Mouse (Mus musculus) gastrocnemius, postnatal 36 days (tissue): ENCODE measurements at regions not wholly inside any gene's neighbourhood (a gene's known extent, or its start where the extent isn't known, plus 50 kb on each side); places are given as distances from the start of the nearest gene placed in this dataset.

Source experiments
- DNase-seq, 2 experiments: peaks; one replicate each; pipeline ENCODE4 v3.0.0; 2022
- intact Hi-C: fragments of 180-260 bp; cut with DNase I; formaldehyde crosslinking; loops from one replicate; pipeline ENCODE4 v1.15.1; 2025

DNA sequence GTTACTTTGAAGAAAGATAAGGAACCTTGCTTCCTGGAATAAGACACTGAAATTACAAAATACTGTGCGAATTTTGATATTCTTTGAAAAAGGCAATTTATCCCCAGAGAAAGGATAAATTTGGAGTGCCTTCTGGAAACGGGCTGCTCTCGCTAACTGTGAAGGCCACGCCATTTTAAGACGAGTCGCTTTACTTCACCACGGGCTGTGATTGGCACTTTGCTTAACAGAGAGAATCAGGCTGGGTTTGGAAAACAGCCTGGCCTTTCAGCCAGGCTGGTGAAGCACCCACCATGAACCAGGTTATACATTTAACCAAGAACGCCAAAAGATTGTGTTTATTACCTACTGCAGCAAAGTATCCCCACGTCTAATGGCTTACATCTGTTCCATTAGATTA, 132.7 kb downstream of the Gm9817 start:
- intact Hi-C loops: no loop called here
- no peak for DNase-seq

DNA sequence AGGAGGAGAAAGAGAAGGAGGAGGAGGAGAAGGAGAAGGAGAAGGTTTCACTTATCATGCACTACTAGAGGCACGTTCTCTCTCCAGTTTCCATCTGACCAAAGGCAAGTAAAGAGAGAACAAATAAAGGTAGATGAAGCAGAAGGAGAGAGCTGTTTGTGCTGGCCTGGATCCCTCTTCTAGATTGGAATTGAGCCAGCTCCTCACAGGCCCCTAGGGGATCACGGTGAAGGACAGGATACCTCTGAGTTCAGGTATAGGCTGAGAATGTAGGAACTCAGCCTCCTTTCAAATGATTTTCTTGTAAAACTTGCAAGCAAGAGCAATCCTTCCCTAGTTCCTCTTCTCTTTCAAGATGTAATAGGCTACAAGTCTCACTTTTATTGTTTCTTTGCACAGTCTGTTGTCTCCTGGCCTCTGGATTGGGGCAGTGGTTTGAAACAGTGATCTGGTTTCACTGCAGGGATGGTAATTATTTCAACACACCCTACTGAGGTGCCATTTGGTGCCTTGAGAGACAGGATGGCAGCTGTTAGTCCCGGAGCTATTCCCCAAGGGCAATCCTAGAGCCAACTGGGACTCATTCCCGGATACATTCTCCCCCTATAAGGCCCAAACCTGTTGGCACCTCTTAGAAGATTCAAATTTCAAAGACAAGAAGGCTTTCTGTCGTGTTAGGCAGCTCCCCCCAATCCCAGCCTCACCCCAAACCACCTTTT, 134.8 kb downstream of the Gm9817 start:
- intact Hi-C loops: no loop called here
- no peak for DNase-seq

DNA sequence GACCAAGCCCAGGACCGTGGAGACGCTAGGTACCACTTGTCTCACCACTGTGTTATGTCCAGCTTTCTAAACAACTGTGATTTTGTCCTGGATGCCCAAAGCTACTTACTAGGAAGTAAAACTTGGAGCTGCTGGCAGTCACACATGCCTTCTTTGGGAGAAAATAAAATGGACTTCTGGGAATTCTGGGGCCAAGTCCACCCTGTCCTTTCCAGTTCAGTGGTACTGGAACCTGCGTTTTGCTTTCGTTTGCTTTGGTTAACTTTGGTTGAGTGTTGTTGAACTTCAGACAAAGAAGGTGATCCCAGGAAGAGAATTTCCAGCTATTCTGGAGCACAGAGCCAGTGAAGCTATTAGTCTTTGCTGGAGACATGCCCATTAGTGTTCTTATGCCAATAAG, 139.8 kb downstream of the Gm9817 start:
- no peak for DNase-seq
- intact Hi-C loops: no loop called here

DNA sequence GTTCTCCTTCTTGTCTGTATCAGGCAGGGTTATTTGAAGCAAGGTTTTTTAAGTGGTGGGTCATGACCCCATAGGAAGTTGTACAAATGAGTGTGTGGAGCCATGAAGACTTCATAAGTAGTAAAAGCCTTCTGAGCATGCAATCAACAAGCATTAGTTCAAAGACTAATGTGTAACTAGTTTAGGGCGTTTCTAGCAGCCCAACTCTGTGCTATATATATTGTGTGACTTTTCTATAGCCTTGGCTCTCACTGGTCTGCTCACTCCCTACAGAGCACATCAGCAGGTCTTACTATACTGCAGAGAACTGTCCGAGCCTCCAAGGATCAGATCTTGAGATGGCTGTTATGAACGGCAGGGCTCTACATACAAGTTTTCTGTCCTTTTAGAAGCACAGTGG, 141.2 kb downstream of the Gm9817 start:
- intact Hi-C loops: loop anchor here (5.0 kb wide), 1 partner anchor 223 kb away; no protein-coding TSS in a partner anchor
- DNase-seq: no peak

DNA sequence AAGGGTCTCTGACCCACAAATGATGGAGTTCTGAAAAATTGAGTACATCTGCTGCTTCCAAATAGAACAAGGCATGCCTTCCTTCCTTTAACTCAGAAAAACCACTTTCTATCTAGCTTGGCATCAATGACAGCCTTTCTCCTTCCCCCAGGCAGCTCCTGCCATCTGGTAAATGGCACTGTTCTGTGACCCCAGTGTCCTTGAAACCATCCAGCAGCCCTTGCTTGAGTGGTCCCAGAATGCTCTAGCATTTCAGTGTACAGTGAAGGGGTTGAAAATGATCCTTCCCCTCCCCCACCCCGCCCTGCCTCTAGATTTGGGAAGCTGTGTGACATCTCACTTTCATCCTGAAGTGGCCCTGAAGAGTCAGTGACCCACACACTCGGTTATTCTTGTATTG, 152.3 kb downstream of the Gm9817 start:
- intact Hi-C loops: no loop called here
- no peak for DNase-seq

DNA sequence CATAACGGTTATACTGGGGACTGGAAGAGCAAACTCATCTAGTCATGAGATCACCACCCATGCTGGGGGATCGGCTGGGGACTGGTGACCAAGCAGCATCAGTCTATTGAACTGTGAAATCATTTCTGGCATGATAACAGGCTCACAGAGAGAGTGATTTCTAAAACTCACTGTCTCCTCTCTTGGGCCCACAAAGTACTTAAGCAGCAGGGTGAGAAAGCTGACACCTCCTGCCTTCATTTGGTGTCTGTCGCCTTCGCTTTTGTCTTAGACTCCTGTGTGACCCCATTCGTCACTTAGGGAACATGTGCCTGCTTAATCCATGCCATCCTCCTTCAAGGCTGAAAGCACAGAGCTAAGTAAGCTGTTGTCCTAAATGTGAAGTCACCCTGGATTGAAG, 154.3 kb upstream of the Mylip start:
- intact Hi-C loops: no loop called here
- DNase-seq: no peak

DNA sequence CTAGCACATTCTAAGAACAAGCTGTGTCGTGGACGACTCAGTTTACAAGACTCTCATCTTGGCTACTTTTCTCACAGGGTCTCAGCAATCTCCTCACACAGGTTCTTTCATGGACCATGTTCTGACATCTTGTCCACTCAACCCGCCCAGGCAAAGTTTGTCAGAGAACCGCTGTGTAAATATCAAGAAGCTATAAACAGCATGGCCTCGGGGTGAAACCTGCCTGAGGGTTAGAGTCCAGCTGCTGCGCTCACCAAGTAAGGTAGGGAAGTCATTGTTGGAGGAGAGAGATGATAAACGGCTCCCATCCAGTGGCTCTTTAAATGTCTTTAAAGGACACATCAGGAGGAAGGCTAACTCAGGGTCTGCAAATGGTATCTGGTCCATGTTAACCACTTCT, 151.3 kb upstream of the Mylip start:
- intact Hi-C loops: no loop called here
- DNase-seq: no peak

DNA sequence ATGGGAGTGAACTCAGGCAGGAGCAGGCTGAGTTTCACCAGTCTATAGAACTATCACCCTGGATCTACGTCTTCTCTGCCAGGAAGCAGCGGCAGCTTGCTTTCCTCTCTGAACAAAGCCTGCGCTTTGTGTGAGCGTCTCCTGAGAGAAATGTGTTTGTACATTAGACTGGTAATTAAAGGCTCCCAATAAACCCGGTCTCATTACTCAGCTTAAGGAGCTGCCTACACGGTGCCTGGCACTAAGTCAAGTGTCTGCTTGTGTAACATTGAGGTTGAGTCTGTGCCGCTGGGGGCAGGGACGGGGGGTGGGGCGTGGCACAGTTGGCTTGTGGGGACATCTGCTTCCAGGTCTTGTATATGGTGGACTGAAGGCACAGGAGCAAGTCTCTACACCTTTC, 150.4 kb upstream of the Mylip start:
- no peak for DNase-seq
- intact Hi-C loops: no loop called here

DNA sequence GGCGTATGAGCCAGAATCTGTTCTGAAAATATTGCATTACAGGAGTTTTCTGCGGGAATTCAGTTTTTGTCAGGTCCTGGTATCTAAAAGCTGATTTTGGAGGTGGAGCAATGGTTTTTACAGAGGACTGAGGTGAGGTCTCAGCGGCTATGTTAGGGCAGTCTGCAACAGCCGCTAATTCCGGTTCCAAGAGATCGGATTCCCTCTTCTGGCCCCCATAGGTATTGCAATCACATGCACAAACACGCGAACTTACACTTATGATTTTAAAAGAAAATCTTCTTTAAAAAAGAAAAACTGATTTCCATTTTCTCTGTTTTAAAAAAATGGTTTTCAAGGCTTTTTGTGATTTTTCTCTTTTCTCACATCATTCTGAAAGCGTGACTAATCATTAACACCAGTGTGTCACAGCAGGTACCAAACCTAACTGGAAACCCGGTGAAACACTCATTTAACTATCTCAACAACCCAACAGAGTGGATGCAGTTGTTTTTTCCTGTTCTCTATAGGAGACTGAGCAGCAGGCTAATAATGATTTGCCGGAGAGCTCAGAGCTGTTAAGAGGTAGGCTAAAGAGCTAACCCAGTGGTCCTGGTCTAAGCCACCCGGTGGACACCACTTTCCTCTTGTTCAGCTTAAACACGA, 149.4 kb upstream of the Mylip start:
- no peak for DNase-seq
- intact Hi-C loops: no loop called here

DNA sequence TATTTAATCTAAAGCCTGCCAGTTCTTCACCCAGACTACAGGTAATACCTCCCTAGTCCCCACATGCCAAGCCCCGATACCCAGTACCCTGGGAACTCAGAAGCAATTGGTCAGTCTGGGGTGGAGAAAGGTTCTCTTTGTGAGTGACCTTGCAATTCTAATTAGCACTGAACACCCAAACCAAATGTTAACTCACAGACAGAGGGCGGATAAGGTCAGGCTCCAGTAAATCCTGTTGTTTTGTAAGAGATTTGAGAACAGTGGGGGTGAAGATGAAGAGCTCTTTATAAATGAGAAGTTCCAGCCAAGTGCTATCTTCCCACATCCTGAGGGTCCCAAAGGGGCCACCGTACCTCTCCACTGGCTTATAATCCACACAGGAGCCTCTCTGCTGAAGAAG, 147.3 kb upstream of the Mylip start:
- intact Hi-C loops: no loop called here

DNA sequence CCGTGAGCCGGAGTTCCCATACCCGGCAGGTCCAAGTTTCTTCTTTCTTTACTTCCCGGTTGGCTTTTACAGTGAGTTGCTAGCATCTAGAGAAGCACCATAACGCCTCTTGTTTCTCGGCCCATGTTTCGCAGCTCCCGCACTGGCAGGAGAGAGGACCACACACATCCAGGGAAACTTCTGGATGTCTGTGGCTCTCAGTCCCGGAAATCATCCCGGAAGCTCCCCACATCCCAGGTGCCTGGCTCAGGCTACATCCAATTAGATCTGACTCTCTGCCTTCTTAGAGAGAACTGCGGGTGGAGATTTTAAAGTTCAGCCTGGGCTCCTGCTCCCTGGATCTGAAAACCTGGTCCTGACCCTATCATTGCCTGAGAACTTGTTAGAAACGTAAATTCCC, 146.8 kb upstream of the Mylip start:
- intact Hi-C loops: no loop called here
- no peak for DNase-seq

More for the DNA sequence above, 147.3 kb upstream of the Mylip start:
- no peak for DNase-seq

DNA sequence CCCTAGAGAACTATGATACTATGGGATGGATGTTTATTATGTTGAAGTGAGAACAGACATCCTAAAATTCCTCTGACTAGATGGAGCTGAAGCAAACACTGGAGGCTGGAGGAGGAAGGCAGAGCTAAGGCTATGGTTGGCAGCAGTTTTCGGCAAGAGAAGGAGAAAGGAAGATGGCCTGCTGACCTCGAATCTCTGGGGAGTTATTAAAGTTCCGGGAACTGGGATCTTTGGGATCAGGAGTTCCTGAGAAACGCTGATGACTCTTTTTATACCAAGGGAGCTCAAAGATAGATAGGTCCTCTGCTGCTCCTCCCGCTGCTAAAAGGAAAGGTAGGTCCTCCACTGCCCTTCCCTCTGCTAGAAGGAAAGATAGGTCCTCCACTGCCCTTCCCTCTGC, 143.9 kb upstream of the Mylip start:
- intact Hi-C loops: no loop called here
- DNase-seq: no peak

DNA sequence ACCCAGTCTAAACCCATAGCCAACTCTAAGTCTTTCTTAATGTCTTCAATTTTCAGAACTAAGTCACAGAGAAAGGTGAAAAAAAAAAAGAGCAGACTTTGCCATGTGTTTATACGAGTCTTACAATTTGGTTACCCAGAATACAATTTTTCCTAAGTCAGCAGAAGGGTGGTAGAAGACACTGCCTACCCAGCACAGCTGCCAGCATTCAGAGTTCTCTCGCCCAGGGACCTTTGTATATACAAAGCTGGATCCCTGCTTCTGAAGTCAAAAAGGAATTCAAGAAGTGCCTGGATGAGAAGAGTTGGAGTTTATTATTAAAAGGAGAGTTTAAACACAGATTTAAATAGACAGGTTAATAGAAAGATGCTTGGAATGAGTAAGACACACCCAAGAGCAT, 143.2 kb upstream of the Mylip start:
- intact Hi-C loops: no loop called here
- no peak for DNase-seq

DNA sequence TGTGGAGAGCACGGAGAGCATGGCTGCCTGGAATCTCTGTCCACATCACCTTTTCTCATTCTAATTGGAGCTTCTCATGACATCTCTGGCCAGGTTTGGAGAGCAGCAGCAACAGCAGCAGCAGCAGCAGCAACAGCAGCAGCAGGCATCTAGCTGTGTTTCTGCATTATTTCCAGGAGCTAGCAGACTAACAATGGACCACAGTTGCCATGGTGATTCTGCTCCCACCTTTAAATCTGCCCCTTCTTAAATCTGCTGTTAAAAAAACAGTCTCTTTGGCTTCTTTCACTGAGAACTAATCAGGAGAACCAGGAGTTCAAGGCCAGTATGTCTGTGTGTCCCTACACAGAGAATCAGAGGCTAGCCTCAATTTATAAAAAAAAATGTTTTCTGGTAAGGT, 139.5 kb upstream of the Mylip start:
- no peak for DNase-seq
- intact Hi-C loops: no loop called here

DNA sequence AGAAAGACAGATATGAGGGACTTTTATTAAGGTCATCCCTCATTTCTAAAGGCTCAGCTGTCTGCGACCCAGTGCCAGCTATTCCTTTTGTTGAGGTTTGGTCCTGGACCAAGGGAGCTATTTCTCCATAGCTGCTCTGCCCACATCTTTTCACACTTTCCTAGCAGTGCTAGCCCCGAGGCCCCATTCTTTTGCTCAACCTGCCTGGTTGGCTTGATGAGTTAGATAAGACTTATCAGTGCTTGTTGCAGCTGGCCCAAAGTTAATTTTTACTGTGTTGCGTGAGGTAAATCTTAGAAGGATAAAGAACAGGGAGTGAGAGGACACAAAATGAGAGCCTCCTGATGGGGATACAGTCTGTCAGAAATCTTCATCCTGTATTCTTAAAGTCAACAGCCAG, 138.5 kb upstream of the Mylip start:
- DNase-seq: no peak
- intact Hi-C loops: no loop called here

DNA sequence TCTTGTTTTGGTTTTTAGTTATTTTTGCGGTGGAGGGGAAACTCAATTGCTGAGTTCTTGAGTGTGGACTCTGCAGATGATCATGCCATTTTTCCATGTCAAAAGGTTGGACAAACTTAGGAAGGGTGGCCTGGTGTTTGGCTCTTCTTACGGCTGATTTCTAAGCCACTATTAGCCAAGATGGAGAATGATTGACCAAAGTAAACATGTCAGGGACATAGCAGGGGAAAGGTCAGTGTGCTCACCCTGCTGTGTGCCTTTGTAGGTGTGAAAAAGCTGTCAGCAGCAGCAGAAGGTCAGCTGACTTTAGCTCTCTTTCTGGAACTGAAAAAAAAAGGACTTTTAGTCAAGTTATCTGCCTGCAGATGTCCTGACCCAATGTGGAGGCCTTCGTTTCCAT, 137.4 kb upstream of the Mylip start:
- DNase-seq: no peak
- intact Hi-C loops: no loop called here

DNA sequence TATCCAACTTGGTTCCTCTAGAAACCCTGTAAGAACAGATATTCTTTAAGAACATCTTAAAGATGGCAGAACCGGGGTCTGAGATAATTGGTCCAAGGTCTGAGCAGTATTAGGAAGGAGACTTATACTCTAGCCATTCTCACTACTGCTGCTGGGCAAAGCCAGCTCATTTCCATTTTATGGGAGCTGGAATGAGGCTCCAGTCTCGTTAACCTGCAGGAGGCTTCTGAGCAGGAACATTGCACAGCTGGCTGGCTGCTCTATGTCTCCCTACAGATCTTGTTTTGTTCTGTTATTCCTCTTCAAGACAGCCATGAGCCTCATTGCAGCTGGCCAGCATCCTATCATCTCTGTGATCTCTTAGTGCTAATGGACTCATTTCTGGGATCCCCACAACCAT, 136.3 kb upstream of the Mylip start:
- no peak for DNase-seq
- intact Hi-C loops: no loop called here

DNA sequence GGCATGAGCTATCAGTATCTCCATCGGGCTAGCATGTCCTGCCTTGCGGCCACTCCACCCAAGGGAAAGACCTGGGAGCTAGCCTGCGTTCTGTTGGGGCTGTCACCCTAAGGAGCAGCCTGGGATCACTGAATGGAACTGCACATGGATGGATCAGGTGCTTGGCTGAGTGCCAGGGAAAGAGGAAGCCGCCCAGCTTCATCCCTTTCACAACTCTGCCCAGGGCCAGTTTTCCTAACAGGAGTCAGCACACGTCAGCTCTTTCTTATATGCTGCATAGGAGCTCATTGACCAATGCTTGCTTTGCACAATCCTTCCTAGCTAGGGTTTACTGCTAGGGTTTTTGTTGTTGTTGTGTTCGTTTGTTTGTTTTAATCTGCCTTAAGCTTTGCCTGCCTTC, 134.3 kb upstream of the Mylip start:
- no peak for DNase-seq
- intact Hi-C loops: no loop called here

DNA sequence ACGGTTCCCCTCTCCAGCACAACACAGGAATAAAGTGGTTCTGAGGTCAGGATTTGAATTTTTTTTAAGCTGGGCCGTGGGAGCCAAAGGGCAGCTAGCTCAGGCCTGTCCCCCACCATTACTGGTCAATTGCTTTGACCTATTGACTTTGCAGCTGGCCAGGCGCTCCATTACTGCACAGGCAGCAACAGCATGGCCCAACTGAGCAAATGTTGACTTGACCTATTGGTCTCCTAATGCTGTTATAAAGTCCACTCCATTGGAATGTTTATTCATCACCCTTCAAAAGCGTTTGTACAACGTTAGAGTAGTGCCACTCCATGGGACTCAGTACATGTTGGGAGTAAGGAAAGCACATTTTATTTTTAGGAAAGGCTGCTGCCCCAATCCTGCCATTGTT, 127.5 kb upstream of the Mylip start:
- DNase-seq: no peak
- intact Hi-C loops: no loop called here

DNA sequence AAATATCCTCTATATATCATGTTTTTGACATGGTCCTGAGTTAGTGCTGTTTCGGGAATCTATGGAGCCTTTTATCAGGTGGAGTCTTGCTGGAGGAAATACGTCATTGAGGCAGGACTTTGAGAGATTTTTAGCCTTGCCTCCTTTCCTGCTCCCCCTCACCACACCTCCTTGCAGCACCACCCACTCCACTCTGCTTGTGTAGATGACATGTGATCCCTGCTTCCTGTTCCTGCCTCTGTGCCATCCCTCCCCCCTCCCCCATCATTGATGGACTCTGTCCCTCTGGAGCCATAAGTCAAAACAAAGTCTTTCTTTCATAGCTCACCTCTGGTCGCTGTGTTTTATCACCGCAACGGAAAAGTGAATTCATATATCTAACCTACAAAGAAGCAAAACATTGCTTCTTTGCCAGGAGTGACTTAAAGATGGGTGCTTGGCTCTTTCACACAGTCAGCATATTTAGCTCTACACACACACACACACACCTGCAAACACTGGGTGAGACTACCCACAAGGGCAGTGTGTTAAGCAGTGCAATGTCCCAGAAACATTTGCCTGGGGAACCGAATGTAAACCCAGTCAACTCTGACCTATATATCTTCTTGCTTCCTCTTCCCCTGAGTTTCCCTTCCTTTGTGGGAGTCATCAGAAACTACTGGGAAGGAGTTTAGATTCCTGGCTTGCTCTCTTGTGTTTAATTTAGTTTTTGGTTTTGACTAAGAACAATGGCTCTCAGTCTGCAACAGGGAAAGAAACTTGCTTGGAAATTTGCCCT, 123.1 kb upstream of the Mylip start:
- no peak for DNase-seq
- intact Hi-C loops: no loop called here

DNA sequence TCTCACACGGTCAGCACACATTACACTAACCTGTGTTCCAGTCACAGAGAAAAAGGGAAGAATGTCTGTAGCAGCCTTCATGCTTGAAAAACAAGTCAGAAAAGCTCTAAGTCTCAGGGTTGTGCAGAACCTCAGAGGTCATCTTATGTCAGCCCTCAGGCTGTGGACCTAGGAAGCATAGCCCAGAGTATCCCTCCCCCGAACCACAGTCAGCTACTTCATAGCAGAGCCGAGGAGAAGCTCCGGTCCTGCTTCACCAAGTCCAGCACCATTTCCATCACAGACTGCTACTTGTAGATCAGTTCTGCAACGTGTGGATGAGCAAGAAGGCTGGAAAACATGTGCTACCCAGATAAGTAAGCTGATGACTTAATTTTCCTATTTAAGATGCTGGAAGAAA, 122.1 kb upstream of the Mylip start:
- intact Hi-C loops: no loop called here
- DNase-seq: no peak

DNA sequence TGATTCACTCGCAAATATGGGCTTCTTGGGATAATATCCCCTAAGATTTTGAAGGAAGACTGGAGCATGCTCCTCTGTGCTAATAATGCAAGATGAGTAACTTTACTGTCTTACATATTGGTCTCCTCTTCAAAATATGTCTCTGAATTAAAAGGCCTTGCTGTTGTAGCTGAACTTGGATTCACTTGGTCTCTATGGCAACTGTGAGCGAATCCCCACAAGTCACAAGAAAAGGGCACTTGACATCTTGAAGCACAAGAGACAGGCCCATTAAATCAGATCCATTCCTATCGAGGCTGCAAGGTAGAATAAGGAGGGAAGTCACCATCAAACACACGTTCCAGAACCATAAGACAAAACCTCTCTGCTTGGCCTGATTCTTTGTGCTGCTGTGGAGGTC, 121.6 kb upstream of the Mylip start:
- intact Hi-C loops: no loop called here
- DNase-seq: no peak
